Mouse (Mus musculus): Measurements from ENCODE around the gene Cyp1a1. TPM values are rescaled to one million over a fixed set of nuclear protein-coding genes. Genes with fewer than 3 reads are reported as not detected.
A peak's percentile ranks its signal among the peaks of the same experiment; 100 is the strongest.

Gene Cyp1a1
- polyA plus RNA-seq, 1 experiment from 2014 or later, result not detected

DNA sequence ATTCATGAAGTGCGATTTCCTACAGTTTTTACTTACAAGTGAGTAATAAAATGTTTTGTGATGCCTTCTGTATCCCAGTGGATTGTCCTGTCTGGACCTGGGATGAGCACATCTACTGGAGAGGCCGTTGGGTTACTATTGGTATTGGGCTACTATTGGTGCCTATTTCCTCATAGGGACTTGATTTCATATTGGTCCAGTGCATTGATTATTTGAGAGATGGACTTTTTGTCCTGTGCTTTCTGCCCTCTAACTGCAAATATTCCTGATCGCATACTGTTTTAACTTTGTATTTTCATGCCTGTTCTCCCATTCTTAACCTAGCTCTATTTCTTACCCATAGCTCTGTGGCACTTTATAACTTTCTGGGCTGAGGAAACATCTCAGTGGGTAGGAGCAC lies 37.0 kb downstream of the Cyp1a1 start:
- Histone ChIP-seq H3K27me3 (replicated peaks) (no peaks in the 10 kb centered on the region), H3K4me2 (no peak overlapping the region), H3K4me1 (replicated peaks) (peaks cover 23% of the 10 kb centered on the region), H3K4me3 (no peak overlapping the region), H3K27ac (ENCODE audit: poor library complexity, severe bottlenecking) (no peak overlapping the region), H3K36me3 (peaks cover 42% of the 10 kb centered on the region), H3K9me3 (replicated peaks) (no peaks in the 10 kb centered on the region), H3K9ac (no peak overlapping the region)
- ATAC-seq (ENCODE audit: insufficient number of reproducible peaks, low FRiP score), result no peak
- WGBS, result 91% methylated on average over 3 of the region's 3 CpGs

GRCm38 (mm10) chr9:57728312-57728711 lies 40.6 kb downstream of the Cyp1a1 start:
- WGBS, result 88% methylated on average over 1 of the region's 1 CpGs
- Histone ChIP-seq H3K9ac (no peak overlapping the region), H3K4me3 (no peak overlapping the region), H3K4me1 (replicated peaks) (peaks cover 16% of the 10 kb centered on the region), H3K9me3 (replicated peaks) (no peaks in the 10 kb centered on the region), H3K4me2 (no peak overlapping the region), H3K27me3 (replicated peaks) (no peaks in the 10 kb centered on the region), H3K27ac (ENCODE audit: poor library complexity, severe bottlenecking) (no peak overlapping the region), H3K36me3 (peaks cover 33% of the 10 kb centered on the region)
- no peak for ATAC-seq (ENCODE audit: insufficient number of reproducible peaks, low FRiP score)

DNA sequence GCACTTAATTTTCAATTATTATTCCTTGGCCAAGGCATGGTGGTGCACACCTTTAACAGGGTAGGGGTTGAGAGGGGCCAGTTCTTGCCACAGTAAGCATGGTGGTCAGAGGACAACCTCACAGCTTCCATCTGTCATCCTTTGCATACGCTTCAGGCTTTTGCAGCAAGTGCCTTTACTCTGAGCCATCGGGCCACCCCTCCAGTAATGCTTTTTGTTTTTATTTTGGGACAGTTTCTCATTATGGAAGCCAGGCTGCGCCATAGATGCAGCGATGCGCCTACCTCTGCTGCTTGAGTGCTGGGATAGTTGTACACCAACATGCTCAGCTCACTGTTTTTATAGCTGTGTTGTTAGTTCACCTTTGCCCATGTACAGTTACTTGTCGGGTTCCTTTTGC lies 45.9 kb downstream of the Cyp1a1 start:
- 94% methylated on average over 6 of the region's 6 CpGs for WGBS
- H3K4me3 ChIP-seq, result no peak overlapping the region
- H3K36me3 ChIP-seq, result peaks cover 30% of the 10 kb centered on the region
- no peak overlapping the region for H3K4me2 ChIP-seq
- H3K27me3 ChIP-seq (replicated peaks), result no peaks in the 10 kb centered on the region
- ATAC-seq (ENCODE audit: insufficient number of reproducible peaks, low FRiP score), result no peak
- peaks cover 10% of the 10 kb centered on the region for H3K4me1 ChIP-seq (replicated peaks)
- H3K9me3 ChIP-seq (replicated peaks), result no peaks in the 10 kb centered on the region
- H3K27ac ChIP-seq (ENCODE audit: poor library complexity, severe bottlenecking), result no peak overlapping the region
- no peak overlapping the region for H3K9ac ChIP-seq

DNA sequence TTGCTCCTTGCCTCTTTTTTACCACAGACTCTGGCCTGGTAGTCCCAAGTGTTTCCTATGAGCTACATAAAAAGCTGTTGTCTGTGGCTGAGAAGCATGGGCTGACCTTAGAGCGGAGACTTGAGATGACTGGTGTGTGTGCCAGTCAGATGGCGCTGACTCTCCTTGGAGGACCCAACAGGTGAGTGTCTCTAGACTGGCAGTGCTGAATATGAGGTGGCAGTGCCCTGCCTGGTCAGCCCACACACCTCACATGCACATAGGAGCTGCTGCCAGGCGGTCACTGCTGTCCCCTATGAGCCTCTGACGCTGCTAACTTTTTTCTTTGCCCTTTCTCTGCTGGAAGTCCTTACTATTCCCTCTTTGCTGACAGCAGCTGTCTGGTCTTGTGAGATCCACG lies 52.1 kb downstream of the Cyp1a1 start:
- H3K9me3 ChIP-seq (replicated peaks), result no peaks in the 10 kb centered on the region
- no peak overlapping the region for H3K4me3 ChIP-seq
- peaks cover 39% of the 10 kb centered on the region for H3K36me3 ChIP-seq
- no peaks in the 10 kb centered on the region for H3K27me3 ChIP-seq (replicated peaks)
- H3K4me1 ChIP-seq (replicated peaks), result peaks cover 10% of the 10 kb centered on the region
- H3K4me2 ChIP-seq, result no peak overlapping the region
- WGBS, result 87% methylated on average over 5 of the region's 5 CpGs
- no peak overlapping the region for H3K27ac ChIP-seq (ENCODE audit: poor library complexity, severe bottlenecking)
- ATAC-seq (ENCODE audit: insufficient number of reproducible peaks, low FRiP score), result no peak
- no peak overlapping the region for H3K9ac ChIP-seq

GRCm38 (mm10) chr9:57744462-57745091 lies 56.8 kb downstream of the Cyp1a1 start:
- Histone ChIP-seq H3K9ac (no peak overlapping the region), H3K9me3 (replicated peaks) (no peaks in the 10 kb centered on the region), H3K4me2 (no peak overlapping the region), H3K27ac (ENCODE audit: poor library complexity, severe bottlenecking) (no peak overlapping the region), H3K36me3 (peaks cover 76% of the 10 kb centered on the region), H3K4me1 (replicated peaks) (no peaks in the 10 kb centered on the region), H3K4me3 (no peak overlapping the region), H3K27me3 (replicated peaks) (no peaks in the 10 kb centered on the region)
- no peak for ATAC-seq (ENCODE audit: insufficient number of reproducible peaks, low FRiP score)
- WGBS, result 70% methylated on average over 3 of the region's 3 CpGs

DNA sequence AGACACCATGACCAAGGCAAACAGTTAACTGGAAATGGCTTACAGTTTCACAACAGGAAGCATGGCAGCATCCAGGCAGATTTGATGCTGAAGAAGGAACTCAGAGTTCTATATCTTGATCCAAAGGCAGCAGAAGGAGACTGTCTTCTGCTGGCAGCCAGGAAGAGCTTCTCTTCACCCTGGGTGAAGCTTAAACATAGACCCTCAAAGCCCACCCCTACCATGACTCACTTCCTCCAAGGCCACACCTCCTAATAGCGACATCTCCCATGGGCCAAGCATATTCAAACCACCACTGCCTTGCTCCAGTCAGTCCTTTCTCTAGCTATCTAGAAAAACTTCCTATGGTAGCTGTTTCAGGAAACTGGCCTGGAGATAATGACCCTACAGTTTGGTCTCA lies 59.3 kb downstream of the Cyp1a1 start:
- Histone ChIP-seq H3K9ac (no peak overlapping the region), H3K36me3 (peaks cover 85% of the 10 kb centered on the region), H3K4me3 (no peak overlapping the region), H3K27me3 (replicated peaks) (no peaks in the 10 kb centered on the region), H3K27ac (ENCODE audit: poor library complexity, severe bottlenecking) (no peak overlapping the region), H3K4me1 (replicated peaks) (no peaks in the 10 kb centered on the region), H3K4me2 (no peak overlapping the region), H3K9me3 (replicated peaks) (no peaks in the 10 kb centered on the region)
- 57% methylated on average over 1 of the region's 1 CpGs for WGBS
- ATAC-seq (ENCODE audit: insufficient number of reproducible peaks, low FRiP score), result peak; percentile 52; the same call in 1 of the 2 replicates

GRCm38 (mm10) chr9:57748137-57748536 lies 60.4 kb downstream of the Cyp1a1 start:
- WGBS, result 85% methylated on average over 6 of the region's 6 CpGs
- Histone ChIP-seq H3K4me1 (replicated peaks) (no peaks in the 10 kb centered on the region), H3K9ac (no peak overlapping the region), H3K4me2 (no peak overlapping the region), H3K27me3 (replicated peaks) (no peaks in the 10 kb centered on the region), H3K4me3 (no peak overlapping the region), H3K36me3 (peaks cover 86% of the 10 kb centered on the region), H3K9me3 (replicated peaks) (no peaks in the 10 kb centered on the region), H3K27ac (ENCODE audit: poor library complexity, severe bottlenecking) (no peak overlapping the region)
- ATAC-seq (ENCODE audit: insufficient number of reproducible peaks, low FRiP score), result no peak

- no peaks in the 10 kb centered on the region for H3K27me3 ChIP-seq (replicated peaks)
- no peaks in the 10 kb centered on the region for H3K4me1 ChIP-seq (replicated peaks)
- no peak overlapping the region for H3K4me2 ChIP-seq
- 39% methylated on average over 1 of the region's 1 CpGs for WGBS
- no peak for ATAC-seq (ENCODE audit: insufficient number of reproducible peaks, low FRiP score)
- H3K36me3 ChIP-seq, result peaks cover 89% of the 10 kb centered on the region
- no peaks in the 10 kb centered on the region for H3K9me3 ChIP-seq (replicated peaks)
- H3K9ac ChIP-seq, result no peak overlapping the region
- no peak overlapping the region for H3K4me3 ChIP-seq
- no peak overlapping the region for H3K27ac ChIP-seq (ENCODE audit: poor library complexity, severe bottlenecking)
Observed at GRCm38 (mm10) chr9:57748831-57749230, 61.1 kb downstream of the Cyp1a1 start.

GRCm38 (mm10) chr9:57750901-57751300 lies 63.2 kb downstream of the Cyp1a1 start:
- Histone ChIP-seq H3K27me3 (replicated peaks) (no peaks in the 10 kb centered on the region), H3K4me1 (replicated peaks) (no peaks in the 10 kb centered on the region)

More at GRCm38 (mm10) chr9:57750901-57751300, 63.2 kb downstream of the Cyp1a1 start:
- Histone ChIP-seq H3K4me2 (no peak overlapping the region), H3K4me3 (no peak overlapping the region), H3K36me3 (peaks cover 98% of the 10 kb centered on the region), H3K9ac (no peak overlapping the region), H3K27ac (ENCODE audit: poor library complexity, severe bottlenecking) (no peak overlapping the region), H3K9me3 (replicated peaks) (no peaks in the 10 kb centered on the region)
- 90% methylated on average over 7 of the region's 7 CpGs for WGBS
- ATAC-seq (ENCODE audit: insufficient number of reproducible peaks, low FRiP score), result no peak

Other genes with a start within 250 kb of the Cyp1a1 start
- gene Ppcdc, start 247.8 kb upstream of the Cyp1a1 start, polyA plus RNA-seq (2016; fragmentation: Nextera tagmentation; extraction: Ambion mirVana), result 19.4 and 20.2 TPM in 2 replicates
- 11.8 and 12.3 TPM in 2 replicates for gene Scamp5, start 219.9 kb upstream of the Cyp1a1 start, polyA plus RNA-seq (2016; fragmentation: Nextera tagmentation; extraction: Ambion mirVana)
- 12.9 and 14.2 TPM in 2 replicates for gene Rpp25, start 183.9 kb upstream of the Cyp1a1 start, polyA plus RNA-seq (2016; fragmentation: Nextera tagmentation; extraction: Ambion mirVana)
- gene Cox5a, start 166.7 kb upstream of the Cyp1a1 start, polyA plus RNA-seq (2016; fragmentation: Nextera tagmentation; extraction: Ambion mirVana), result 1,377 and 1,385 TPM in 2 replicates
- gene Fam219b, start 150.4 kb upstream of the Cyp1a1 start, polyA plus RNA-seq (2016; fragmentation: Nextera tagmentation; extraction: Ambion mirVana), result 12.8 TPM in 2 replicates
- 75.6 and 82.6 TPM in 2 replicates for gene Mpi, start 135.2 kb upstream of the Cyp1a1 start, polyA plus RNA-seq (2016; fragmentation: Nextera tagmentation; extraction: Ambion mirVana)
- 52.5 and 55.6 TPM in 2 replicates for gene Scamp2, start 127.0 kb upstream of the Cyp1a1 start, polyA plus RNA-seq (2016; fragmentation: Nextera tagmentation; extraction: Ambion mirVana)
- gene Ulk3, start 98.5 kb upstream of the Cyp1a1 start, polyA plus RNA-seq (2016; fragmentation: Nextera tagmentation; extraction: Ambion mirVana), result 18.1 and 19.5 TPM in 2 replicates
- gene Cplx3, start 81.6 kb upstream of the Cyp1a1 start, polyA plus RNA-seq (2016; fragmentation: Nextera tagmentation; extraction: Ambion mirVana), result not detected in 2 replicates
- not detected in 2 replicates for gene Lman1l, start 67.2 kb upstream of the Cyp1a1 start, polyA plus RNA-seq (2016; fragmentation: Nextera tagmentation; extraction: Ambion mirVana)
- 16.4 TPM in 2 replicates for gene Csk, start 34.3 kb upstream of the Cyp1a1 start, polyA plus RNA-seq (2016; fragmentation: Nextera tagmentation; extraction: Ambion mirVana)
- gene Cyp1a2, start 4.2 kb upstream of the Cyp1a1 start, polyA plus RNA-seq (2016; fragmentation: Nextera tagmentation; extraction: Ambion mirVana), result not detected in 2 replicates
- 21.2 and 21.3 TPM in 2 replicates for gene Edc3, start 20.6 kb downstream of the Cyp1a1 start, polyA plus RNA-seq (2016; fragmentation: Nextera tagmentation; extraction: Ambion mirVana)
- gene Clk3, start 77.9 kb downstream of the Cyp1a1 start, polyA plus RNA-seq (2016; fragmentation: Nextera tagmentation; extraction: Ambion mirVana), result 67.0 and 68.1 TPM in 2 replicates
- gene Arid3b, start 148.9 kb downstream of the Cyp1a1 start, polyA plus RNA-seq (2016; fragmentation: Nextera tagmentation; extraction: Ambion mirVana), result 27.0 and 29.8 TPM in 2 replicates
- 103 and 104 TPM in 2 replicates for gene Ubl7, start 223.1 kb downstream of the Cyp1a1 start, polyA plus RNA-seq (2016; fragmentation: Nextera tagmentation; extraction: Ambion mirVana)

Measured in heart, embryonic 12.5 days (tissue).